Mouse (Mus musculus) B cell, adult (primary cell): Measurements from ENCODE around the gene Wdhd1. TPM values are rescaled to one million over a fixed set of nuclear protein-coding genes. Genes with fewer than 3 reads are reported as not detected.

Experiments
- total RNA-seq: library from RNA; stranded (reverse); gene quantifications from 4 replicates; pipeline ENCODE4 v1.2.4, GENCODE M21; 2023; ENCODE audit not compliant: inconsistent age

Gene Wdhd1
- 21.0 to 35.2 TPM (median 23.7 TPM) in 4 replicates for total RNA-seq

DNA sequence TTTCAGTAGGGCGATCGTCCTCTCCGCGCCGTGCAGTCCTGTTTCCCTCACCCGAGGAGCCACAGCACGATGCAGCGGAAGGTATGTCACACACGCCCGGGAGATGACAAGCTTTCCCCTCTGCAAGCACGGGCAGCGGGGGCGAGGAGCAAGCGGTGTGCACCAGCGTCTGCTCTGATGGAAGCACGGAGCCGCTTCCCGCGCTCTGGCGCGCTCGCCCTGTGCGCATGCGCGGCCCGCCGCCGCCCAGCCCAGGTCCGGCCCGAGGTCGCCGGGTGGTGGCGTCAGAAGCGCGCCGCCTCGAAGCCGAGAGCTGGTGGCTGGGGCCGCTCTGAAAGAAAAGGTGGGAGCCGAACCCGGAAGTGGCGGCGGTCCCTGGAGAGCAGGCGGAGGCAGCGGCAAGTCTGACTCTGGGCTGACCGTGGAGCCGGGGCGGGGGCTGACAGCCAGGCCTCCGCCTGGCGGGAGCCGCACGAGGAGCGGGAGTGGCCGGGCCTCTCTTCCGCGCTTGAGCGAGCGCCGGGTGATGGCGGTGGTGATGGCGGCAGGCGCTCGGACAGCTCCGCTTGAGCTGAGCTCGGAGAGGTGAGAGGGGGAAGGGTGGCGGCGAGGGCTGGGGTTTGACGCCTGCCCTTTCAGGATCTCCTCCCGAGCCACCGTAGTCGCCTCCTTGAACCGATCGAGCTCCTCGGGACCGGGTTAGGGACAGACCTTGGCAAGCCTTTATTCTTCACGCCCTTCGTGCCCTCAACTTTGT lies at the start of gene Wdhd1, which contains the start of gene Socs4:
TSS of gene Wdhd1 (minus strand) at position 221 of the 757 bp plus-strand sequence.
TSS of gene Socs4 (plus strand) at position 295 of the 757 bp plus-strand sequence.

GRCm38 (mm10) chr14:47297785-47298407 lies 21.2 kb upstream of the Wdhd1 start, which contains the start of gene Mapk1ip1l:
Gene Mapk1ip1l, plus strand, starts transcription at chr14:47298266.

Other genes with a start within 250 kb of the Wdhd1 start
- 71.3 to 85.2 TPM (median 78.8 TPM) in 4 replicates for gene Gch1, start 87.4 kb downstream of the Wdhd1 start, total RNA-seq
- 28.4 to 33.3 TPM (median 30.3 TPM) in 4 replicates for gene Socs4, start 74 bp upstream of the Wdhd1 start, total RNA-seq
- gene Mapk1ip1l, start 21.4 kb upstream of the Wdhd1 start, total RNA-seq: 139 to 165 TPM (median 157 TPM) in 4 replicates
- gene Lgals3, start 90.9 kb upstream of the Wdhd1 start, total RNA-seq: 3.1 to 5.9 TPM (median 3.8 TPM) in 4 replicates
- gene Dlgap5, start 141.6 kb upstream of the Wdhd1 start, total RNA-seq: 5.9 to 10.2 TPM (median 7.4 TPM) in 4 replicates
- 13.6 to 19.2 TPM (median 16.5 TPM) in 4 replicates for gene Fbxo34, start 173.6 kb upstream of the Wdhd1 start, total RNA-seq